Mouse (Mus musculus) kidney, embryonic 16.5 days (tissue): ENCODE data around the gene Focad. TPM values are rescaled to one million over a fixed set of nuclear protein-coding genes. Genes with fewer than 3 reads are reported as not detected.

Source experiments
- ATAC-seq: fragments of 200-750 bp; cut with Nextera tagmentation; 2 replicates; pipeline ENCODE4 v1.8.0; 2017; ENCODE audit warnings: moderate TSS enrichment; ENCODE audit not compliant: low FRiP score, low TSS enrichment
- H3K27ac ChIP-seq: fragments of 300-500 bp; sonication (generic); 2 replicates; pipeline ENCODE4 v1.5.1; 2014; ENCODE audit warnings: low read length
- H3K27me3 ChIP-seq: fragments of 300-500 bp; sonication (generic); 2 replicates; pipeline ENCODE4 v1.6.1; 2014; ENCODE audit warnings: low read length, control low read depth, mixed read lengths; ENCODE audit not compliant: insufficient read depth
- H3K36me3 ChIP-seq: fragments of 300-500 bp; sonication (generic); 2 replicates; pipeline ENCODE4 v1.6.1; 2014; ENCODE audit warnings: low read length, control low read depth, mixed read lengths; ENCODE audit not compliant: insufficient read depth
- H3K4me1 ChIP-seq: fragments of 300-500 bp; sonication (generic); 2 replicates; pipeline ENCODE4 v1.6.1; 2014; ENCODE audit warnings: low read length, control low read depth, mixed read lengths; ENCODE audit not compliant: insufficient read depth
- H3K4me2 ChIP-seq: fragments of 300-500 bp; sonication (generic); replicated peaks from 2 replicates; pipeline ENCODE4 v1.6.1; 2014; ENCODE audit warnings: low read depth, low read length
- H3K4me3 ChIP-seq: fragments of 300-500 bp; sonication (generic); 2 replicates; pipeline ENCODE4 v1.5.1; 2014; ENCODE audit warnings: mild to moderate bottlenecking, low read length
- H3K9ac ChIP-seq: fragments of 300-500 bp; sonication (generic); replicated peaks from 2 replicates; pipeline ENCODE4 v1.6.1; 2014; ENCODE audit warnings: low read length
- H3K9me3 ChIP-seq: fragments of 300-500 bp; sonication (generic); 2 replicates; pipeline ENCODE4 v1.6.1; 2016; ENCODE audit warnings: low read length, control low read depth
- WGBS: fragments of 180-500 bp; shearing (Covaris S2); extraction: QIAGEN DNeasy Blood & Tissue Kit; methylation state at CpG from one replicate; pipeline ENCODE4 v1.1.7; 2014; 5-methylcytosine and 5-hydroxymethylcytosine counted together
- polyA plus RNA-seq: library from polyadenylated mRNA; unstranded; fragments of >200 nt; fragmentation: Nextera tagmentation; extraction: Ambion mirVana; gene quantifications from 2 replicates; pipeline ENCODE4 v1.2.1, GENCODE M21; 2015

Gene Focad
- polyA plus RNA-seq, 1 experiment from 2014 or later = 15.5 TPM

DNA sequence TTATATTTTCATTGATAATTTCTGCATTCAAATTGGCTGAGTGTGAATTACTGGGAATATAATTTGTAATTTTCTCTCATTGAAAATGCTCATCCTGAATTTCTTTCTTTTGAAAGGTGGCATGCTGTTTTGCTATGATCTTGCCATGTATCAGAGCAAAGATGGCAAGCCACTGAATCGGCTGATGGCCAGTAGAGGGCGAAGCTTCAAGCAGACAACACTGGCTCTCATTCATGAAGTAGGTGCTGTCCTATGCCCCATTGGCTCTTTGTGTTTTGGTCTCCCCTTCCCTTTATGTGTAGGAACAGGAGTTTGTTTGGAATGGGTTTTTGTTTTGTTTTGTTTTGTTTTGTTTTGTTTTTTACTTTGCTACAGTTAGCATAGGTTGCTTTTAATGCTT lies 215.2 kb downstream of the Focad start:
- Histone ChIP-seq H3K27ac (no peak overlapping the region), H3K27me3 (no peaks in the 10 kb centered on the region), H3K36me3 (no peaks in the 10 kb centered on the region), H3K9me3 (no peaks in the 10 kb centered on the region), H3K9ac (no peak overlapping the region), H3K4me2 (no peak overlapping the region), H3K4me3 (no peak overlapping the region), H3K4me1 (no peaks in the 10 kb centered on the region)
- 50% methylated on average over 2 of the region's 2 CpGs for WGBS
- ATAC-seq = no peak

DNA sequence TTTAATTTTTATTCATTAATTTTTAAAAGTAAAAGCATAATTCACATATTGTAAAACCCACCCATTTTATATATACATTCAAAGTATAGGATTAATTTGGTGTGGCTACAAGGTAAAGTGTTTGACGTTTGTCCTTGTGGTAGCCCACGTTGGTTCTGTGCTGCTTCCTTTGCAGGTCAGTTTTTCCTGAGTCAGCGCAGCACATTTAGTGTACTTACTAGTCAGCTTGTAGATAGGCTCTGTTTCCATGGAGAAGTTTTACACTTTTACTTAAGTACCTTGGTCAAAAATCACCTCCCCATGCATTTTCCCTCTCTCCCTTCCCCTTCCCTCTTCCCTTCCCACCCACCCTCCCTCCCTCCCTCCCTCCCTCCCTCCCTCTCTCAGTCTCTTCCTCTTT lies 220.5 kb downstream of the Focad start:
- Histone ChIP-seq H3K9ac (no peak overlapping the region), H3K36me3 (no peaks in the 10 kb centered on the region), H3K9me3 (no peaks in the 10 kb centered on the region), H3K4me3 (no peak overlapping the region), H3K27ac (no peak overlapping the region), H3K4me1 (no peaks in the 10 kb centered on the region), H3K27me3 (no peaks in the 10 kb centered on the region), H3K4me2 (no peak overlapping the region)
- ATAC-seq = no peak
- 70% methylated on average over 3 of the region's 3 CpGs for WGBS

DNA sequence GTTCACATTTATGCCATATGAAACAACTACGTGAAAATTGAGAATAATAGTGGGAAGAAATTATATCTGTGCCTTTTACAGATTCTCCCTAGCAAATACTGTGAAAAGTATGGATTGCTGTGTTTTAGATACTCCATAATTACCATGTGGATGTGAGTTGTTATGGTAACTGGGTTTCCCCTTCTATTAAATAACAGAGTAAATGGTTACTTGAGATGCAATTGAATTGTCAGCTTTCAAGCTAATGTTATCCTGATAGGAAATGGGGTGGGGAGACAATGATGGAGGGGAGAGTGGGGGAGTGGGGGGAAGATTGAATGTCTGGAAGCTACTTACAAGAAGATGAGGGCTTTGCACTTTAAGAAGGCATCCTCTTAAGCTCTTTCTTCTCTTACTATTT lies 225.6 kb downstream of the Focad start:
- no peaks in the 10 kb centered on the region for H3K9me3 ChIP-seq
- H3K27me3 ChIP-seq = no peaks in the 10 kb centered on the region
- no peak overlapping the region for H3K4me2 ChIP-seq
- no peak overlapping the region for H3K4me3 ChIP-seq
- H3K4me1 ChIP-seq = no peaks in the 10 kb centered on the region
- H3K27ac ChIP-seq = no peak overlapping the region
- no peak overlapping the region for H3K9ac ChIP-seq
- ATAC-seq = no peak
- 88% methylated on average over 1 of the region's 1 CpGs for WGBS
- no peaks in the 10 kb centered on the region for H3K36me3 ChIP-seq

DNA sequence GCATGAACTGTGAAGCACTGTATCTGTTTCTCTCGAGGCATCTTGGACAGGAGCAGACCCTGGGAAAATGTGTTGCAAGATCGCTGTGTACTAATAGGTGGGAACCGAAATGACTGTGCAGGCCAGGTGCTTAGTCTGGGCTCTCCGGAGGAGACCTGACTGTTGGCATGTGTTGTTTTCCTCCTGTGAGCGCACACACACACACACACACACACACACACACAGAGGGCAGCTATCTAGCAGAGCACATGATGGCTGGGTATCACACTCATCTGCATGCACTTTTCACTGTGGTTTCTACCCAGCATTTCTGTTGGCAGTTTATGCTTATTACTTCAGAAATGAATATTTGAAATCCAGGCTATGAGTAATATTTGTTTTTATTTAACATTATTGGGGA lies 231.0 kb downstream of the Focad start:
- H3K4me2 ChIP-seq = no peak overlapping the region
- no peak for ATAC-seq
- WGBS = 90% methylated on average over 5 of the region's 5 CpGs
- H3K27me3 ChIP-seq = no peaks in the 10 kb centered on the region
- H3K27ac ChIP-seq = no peak overlapping the region
- no peaks in the 10 kb centered on the region for H3K9me3 ChIP-seq
- H3K4me3 ChIP-seq = no peak overlapping the region
- H3K4me1 ChIP-seq = no peaks in the 10 kb centered on the region
- no peak overlapping the region for H3K9ac ChIP-seq
- H3K36me3 ChIP-seq = no peaks in the 10 kb centered on the region

DNA sequence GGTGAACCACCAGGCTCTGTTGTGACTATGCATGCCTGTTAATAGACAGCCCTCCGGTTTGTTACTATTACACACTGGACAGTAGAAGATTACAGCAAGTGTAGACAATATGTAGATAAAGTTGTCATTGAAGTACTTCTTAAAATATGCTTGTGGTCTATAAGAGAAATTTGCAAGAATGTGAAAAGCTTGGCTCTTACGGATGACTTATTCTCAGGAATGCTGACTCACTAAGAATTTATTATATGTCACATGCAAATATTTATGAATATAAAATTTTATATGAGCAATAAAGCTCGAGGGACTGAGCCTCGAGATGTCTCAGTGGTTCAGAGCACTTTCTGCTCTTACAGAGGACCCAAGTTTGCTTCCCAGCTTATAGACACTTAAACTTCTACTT lies 240.1 kb downstream of the Focad start:
- Histone ChIP-seq H3K36me3 (no peaks in the 10 kb centered on the region), H3K4me1 (peaks cover 4% of the 10 kb centered on the region; the same call in 1 of the 2 replicates), H3K9me3 (no peaks in the 10 kb centered on the region), H3K4me2 (no peak overlapping the region), H3K27me3 (no peaks in the 10 kb centered on the region), H3K27ac (no peak overlapping the region), H3K9ac (no peak overlapping the region), H3K4me3 (no peak overlapping the region)
- ATAC-seq = no peak
- 67% methylated on average over 4 of the region's 4 CpGs for WGBS

DNA sequence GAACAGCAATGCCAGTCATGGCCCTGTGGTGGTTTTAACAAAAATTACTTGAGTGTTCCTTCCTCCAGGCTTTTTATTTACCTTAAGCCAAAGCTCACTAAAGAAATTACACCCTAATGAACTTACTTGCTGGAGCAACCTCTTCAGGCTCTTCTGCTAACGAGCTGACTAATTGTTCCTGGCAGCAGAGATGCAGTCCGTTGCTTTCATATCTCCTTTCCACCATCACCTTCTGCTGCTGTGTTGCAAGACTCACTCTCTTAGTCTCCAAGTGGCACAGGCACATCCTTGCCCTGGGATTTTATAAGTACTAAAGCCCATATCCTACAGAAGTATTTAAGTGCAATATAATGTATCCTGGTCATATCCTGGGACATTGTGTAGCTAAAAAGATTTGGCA lies 242.3 kb downstream of the Focad start:
- no peak overlapping the region for H3K4me2 ChIP-seq
- H3K27me3 ChIP-seq = no peaks in the 10 kb centered on the region
- H3K4me1 ChIP-seq = peaks cover 4% of the 10 kb centered on the region; the same call in 1 of the 2 replicates
- H3K36me3 ChIP-seq = no peaks in the 10 kb centered on the region
- H3K4me3 ChIP-seq = no peak overlapping the region
- H3K27ac ChIP-seq = no peak overlapping the region
- H3K9ac ChIP-seq = no peak overlapping the region
- no peak for ATAC-seq
- 60% methylated on average over 2 of the region's 2 CpGs for WGBS
- H3K9me3 ChIP-seq = no peaks in the 10 kb centered on the region

DNA sequence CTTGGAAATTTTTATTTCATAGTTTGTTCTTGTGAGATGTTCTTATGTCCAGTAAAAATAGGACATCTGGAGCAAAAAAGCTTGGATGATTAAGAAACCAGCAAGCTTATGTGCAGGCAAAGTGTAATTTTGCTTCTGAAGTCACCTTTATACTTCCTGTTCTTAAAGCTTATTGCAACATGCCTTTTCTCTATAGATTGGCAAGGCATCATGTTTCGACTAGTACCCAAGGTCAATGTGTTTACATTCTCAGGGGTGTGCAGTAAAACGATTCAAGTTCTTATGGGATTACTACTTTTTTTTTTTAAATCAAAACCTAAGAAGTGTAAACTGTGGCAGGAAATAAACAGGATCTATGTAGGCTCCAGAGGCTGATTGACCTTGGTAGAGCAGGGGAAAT lies 242.9 kb downstream of the Focad start:
- Histone ChIP-seq H3K4me3 (no peak overlapping the region), H3K27ac (no peak overlapping the region), H3K9ac (no peak overlapping the region), H3K4me2 (no peak overlapping the region), H3K27me3 (no peaks in the 10 kb centered on the region), H3K9me3 (no peaks in the 10 kb centered on the region), H3K4me1 (peaks cover 4% of the 10 kb centered on the region; the same call in 1 of the 2 replicates), H3K36me3 (no peaks in the 10 kb centered on the region)
- 46% methylated on average over 2 of the region's 2 CpGs for WGBS
- no peak for ATAC-seq

DNA sequence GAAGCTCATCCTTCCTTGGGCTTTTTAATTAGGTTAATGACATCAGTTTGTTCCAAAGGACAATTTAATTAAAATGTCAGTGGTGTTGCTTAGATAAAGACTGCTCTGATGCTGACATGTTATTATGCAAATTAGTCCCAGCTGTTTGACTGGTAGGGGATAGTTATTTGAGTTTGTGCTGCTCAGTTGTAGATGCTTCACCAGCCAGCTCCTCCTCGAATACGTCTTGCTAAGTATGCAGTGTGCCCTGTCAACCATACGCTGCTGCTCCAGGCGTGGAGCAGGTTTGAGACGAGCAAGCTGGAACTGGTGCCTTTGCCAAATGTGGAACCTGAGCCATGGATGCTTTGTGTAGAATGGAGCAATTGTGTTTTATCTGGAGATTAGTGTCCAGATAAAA lies 243.7 kb downstream of the Focad start:
- 34% methylated on average over 5 of the region's 5 CpGs for WGBS
- no peak overlapping the region for H3K27ac ChIP-seq
- H3K36me3 ChIP-seq = no peaks in the 10 kb centered on the region
- no peak overlapping the region for H3K4me2 ChIP-seq
- H3K9me3 ChIP-seq = no peaks in the 10 kb centered on the region
- no peak overlapping the region for H3K9ac ChIP-seq
- H3K27me3 ChIP-seq = no peaks in the 10 kb centered on the region
- ATAC-seq = no peak
- peaks cover 4% of the 10 kb centered on the region; the same call in 1 of the 2 replicates for H3K4me1 ChIP-seq
- no peak overlapping the region for H3K4me3 ChIP-seq

DNA sequence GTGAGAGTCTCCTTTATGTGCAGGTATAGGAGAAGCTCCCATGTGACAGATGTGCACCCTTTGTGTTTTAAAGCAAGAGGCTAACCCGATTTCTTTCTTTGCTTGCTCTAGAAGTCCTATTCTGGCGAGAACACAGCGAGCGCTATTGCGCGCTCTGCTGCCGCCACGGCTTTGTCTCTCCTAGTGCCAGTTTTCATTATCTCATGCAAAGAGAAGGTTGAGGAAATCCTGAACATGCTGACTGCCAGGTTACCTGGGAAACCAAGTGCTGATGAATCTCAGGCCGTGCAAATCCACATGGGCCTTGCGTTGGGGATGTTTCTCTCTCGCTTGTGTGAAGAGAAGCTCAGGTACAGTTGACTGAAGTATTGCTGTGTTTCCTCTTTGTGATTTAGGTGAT lies 250.0 kb downstream of the Focad start:
- ATAC-seq = no peak
- WGBS = 92% methylated on average over 11 of the region's 11 CpGs
- no peak overlapping the region for H3K9ac ChIP-seq
- H3K4me3 ChIP-seq = no peak overlapping the region
- H3K27me3 ChIP-seq = no peaks in the 10 kb centered on the region
- H3K36me3 ChIP-seq = no peaks in the 10 kb centered on the region
- H3K4me1 ChIP-seq = no peaks in the 10 kb centered on the region
- no peaks in the 10 kb centered on the region for H3K9me3 ChIP-seq
- no peak overlapping the region for H3K27ac ChIP-seq
- no peak overlapping the region for H3K4me2 ChIP-seq

DNA sequence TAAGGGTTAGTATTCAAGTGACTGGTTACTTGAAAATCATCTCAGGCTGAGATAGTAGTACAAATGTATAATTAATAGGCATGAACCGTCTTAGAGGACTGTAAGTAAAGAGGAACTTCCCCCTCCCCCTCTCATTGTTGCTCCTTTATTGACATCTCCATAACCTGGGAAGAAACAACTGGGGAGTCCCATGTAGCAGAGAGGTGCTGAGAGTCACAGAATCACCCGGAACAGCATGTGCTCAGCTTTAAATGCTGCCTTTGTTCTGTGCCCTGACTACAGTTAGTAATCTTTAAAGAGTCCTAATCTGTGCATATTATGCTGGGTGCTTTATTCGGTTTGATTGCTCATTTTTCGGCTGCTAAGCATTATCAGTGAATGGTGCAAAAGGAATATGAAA lies 250.6 kb downstream of the Focad start:
- 73% methylated on average over 4 of the region's 4 CpGs for WGBS

DNA sequence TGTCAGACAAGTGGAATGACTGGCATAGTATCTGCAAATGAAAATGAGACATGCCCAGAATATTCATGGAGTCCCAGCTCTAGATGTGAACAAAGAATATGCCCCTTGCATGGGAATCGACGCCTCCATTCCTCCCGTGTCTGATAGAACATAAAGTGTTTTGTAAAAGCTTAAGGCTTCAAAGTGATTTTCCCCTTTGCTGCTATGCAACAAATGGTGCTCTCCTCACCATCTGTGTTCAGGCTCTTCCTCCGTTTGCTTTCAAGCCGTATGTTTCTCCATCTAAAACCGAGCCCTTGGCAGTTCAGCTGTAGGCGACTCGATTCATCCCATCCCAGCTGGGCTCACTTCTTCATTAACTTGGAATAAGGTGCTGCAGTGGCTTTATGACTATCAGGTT lies 251.5 kb downstream of the Focad start:
- H3K4me2 ChIP-seq = no peak overlapping the region
- H3K27me3 ChIP-seq = no peaks in the 10 kb centered on the region
- no peak overlapping the region for H3K9ac ChIP-seq
- H3K9me3 ChIP-seq = no peaks in the 10 kb centered on the region
- H3K4me1 ChIP-seq = no peaks in the 10 kb centered on the region
- 55% methylated on average over 8 of the region's 8 CpGs for WGBS
- no peak overlapping the region for H3K4me3 ChIP-seq
- H3K27ac ChIP-seq = no peak overlapping the region
- no peak for ATAC-seq
- no peaks in the 10 kb centered on the region for H3K36me3 ChIP-seq

More for the DNA sequence above, 250.6 kb downstream of the Focad start:
- H3K4me1 ChIP-seq = no peaks in the 10 kb centered on the region
- H3K36me3 ChIP-seq = no peaks in the 10 kb centered on the region
- no peak for ATAC-seq
- H3K4me3 ChIP-seq = no peak overlapping the region
- no peak overlapping the region for H3K4me2 ChIP-seq
- no peak overlapping the region for H3K9ac ChIP-seq
- no peaks in the 10 kb centered on the region for H3K27me3 ChIP-seq
- H3K9me3 ChIP-seq = no peaks in the 10 kb centered on the region
- H3K27ac ChIP-seq = no peak overlapping the region
